Mouse (Mus musculus): ENCODE measurements around the gene 1700057G04Rik.
"Not testable (repeated sequence)": the region's sequence is repeated elsewhere in the genome, so short reads cannot be mapped to it uniquely, and the experiment has no call there.

1700057G04Rik gene

DNA sequence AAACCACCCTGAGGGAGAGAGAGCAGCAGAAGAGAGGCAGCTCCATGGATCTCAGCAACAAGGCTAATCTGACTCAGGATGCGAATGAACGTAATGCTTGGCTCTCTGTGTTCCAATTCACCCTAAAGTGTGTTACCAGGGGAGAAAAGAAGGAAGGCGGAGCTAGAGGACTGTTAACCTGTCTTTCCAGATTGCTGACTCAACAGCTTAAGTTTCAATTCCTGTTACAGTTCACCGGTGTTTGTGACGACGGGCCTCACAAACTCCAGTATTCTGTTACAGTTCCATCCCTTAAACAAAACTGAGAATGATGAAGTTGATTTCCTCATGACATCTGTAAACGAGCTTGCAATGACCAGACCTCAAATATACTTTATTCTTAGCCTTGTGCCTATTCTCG is 4.1 kb upstream of the 1700057G04Rik start:
- no peak for DNase-seq (ENCODE audit: low spot score)

DNA sequence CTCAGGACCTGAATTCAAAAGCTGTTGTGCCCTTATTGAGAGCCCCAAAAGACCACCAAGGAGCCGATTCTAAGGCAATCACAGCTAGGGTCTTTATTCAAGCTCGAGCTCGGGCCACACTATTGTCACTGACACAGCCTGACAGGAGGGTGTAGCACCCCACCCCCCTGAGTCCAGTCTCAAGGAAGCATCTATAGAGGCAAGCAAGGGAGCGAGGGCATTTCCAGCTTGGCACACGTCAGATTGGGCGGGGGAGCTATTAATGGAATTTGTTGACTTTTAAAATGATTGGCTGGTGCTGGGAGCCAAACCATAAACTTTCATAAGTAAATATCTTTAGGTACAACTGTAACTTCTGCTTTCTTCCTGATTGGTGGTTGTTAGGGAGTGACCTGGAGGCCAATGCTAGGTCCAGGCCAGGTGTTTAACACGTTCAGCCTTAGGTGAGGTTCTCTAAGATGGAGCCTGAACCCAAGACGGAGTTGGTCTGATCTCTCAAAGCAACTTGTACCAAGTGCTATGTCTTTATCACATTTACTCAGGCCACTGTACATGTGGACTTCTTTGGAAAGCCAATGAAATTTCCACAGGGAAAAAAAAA is 3.5 kb upstream of the 1700057G04Rik start:
- DNase-seq (ENCODE audit: low spot score), result no peak

DNA sequence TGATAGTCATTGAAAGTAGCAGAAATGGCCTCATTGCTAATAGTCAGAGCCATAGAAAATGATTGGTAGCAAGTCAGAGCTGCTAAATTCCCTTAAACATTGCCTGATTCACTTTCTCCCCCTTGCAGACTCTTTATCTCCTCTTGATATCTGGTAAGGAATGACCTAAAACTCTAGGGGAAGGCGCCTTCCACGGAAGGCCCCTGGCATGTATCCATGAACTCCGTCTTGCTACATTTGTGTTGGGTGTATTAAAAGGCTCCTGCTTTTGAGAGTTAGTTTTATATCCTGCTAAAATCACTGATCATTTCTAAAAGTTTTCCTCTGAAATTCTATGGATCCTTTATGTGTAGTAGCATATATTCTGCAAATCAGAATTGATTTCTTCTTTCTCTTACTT is 7.6 kb downstream of the 1700057G04Rik start:
- no peak for DNase-seq (ENCODE audit: low spot score)

- not testable (repeated sequence) for DNase-seq (ENCODE audit: low spot score)
These were observed 16.8 kb downstream of the 1700057G04Rik start for GRCm38 (mm10) chr9:92325936-92326335.

GRCm38 (mm10) chr9:92326813-92327212 is 17.6 kb downstream of the 1700057G04Rik start:
- no peak for DNase-seq (ENCODE audit: low spot score)

DNA sequence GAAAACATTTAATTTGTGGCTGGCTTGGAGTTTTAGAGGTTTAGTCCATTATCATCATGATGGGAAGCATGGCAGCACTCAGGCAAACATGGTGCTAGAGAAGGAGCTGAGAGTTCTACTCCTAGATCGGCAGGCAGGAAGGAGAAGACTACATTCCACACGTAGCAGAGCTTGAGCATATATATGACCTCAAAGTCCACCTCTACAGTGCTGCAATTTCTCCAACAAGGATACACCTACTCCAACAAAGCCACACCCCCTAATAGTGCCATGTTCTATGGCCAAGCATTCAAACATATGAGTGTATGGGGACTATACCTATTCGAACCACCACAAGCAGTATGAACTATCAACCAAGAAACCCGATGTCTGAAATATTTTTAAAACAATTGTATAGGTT is 22.2 kb downstream of the 1700057G04Rik start:
- no peak for DNase-seq (ENCODE audit: low spot score)

DNA sequence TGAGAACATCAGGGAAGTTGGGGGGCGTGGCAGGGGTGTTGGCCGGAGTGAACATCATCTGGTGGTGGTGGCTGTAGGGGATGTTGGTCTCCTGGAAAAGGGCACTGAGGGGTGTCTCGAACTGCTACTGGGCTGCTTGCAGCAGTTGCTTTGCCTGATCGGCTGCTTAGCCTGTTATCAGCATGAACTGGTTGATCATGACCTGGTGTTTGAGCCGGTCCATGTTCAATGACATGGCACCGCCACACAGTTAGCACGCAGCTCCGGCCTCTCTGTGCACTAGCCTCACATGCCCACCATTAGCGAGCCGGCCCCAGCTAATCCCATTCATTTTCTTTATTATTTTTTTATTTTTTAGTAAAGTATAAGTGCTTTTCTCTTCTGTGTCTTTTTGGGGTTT is 25.7 kb downstream of the 1700057G04Rik start:
- DNase-seq (ENCODE audit: low spot score), result no peak

DNA sequence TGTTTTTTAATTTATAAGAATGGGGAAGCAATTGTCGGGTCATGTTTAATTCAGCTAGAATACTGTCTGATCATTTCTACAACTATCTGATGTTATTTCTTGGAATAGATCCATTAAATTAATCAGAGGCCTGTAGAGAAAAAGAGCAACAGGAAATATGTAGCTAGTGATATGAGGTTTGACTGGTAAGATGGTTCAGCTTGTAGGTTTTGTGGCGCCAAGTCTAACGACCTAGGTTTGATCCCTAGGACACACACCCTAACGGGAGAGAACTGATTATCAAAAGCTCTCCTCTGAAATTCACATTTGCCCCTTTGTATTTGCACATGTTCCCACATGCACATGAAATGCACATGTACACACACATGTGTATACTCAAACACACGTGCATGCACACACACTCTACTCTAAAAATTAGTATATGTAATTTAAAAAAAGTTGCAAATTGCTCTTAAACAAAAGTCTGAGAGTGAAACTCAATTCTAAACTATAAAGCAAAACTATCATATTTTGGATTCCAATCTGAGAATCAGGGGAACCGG is 26.2 kb downstream of the 1700057G04Rik start:
- no peak for DNase-seq (ENCODE audit: low spot score)

DNA sequence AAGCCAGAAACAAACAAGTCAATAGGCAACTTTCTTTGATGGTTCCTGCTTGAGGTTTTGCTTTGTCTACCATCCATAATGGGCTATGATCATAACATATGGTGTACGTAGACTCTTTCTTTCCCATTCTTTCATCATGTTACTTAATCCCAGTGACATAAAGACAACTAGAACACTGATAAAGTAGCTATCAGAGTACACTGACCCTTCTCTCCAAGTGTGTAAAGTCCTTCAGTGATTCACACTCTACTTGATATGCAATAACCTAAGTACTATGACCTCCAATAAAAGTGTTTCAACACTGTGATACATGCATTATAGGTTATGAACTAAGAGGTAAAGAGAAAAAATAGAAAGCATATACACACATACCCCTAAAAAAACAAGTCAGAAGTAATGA is 27.9 kb downstream of the 1700057G04Rik start:
- DNase-seq (ENCODE audit: low spot score), result no peak

GRCm38 (mm10) chr9:92337661-92338060 is 28.5 kb downstream of the 1700057G04Rik start:
- no peak for DNase-seq (ENCODE audit: low spot score)

DNA sequence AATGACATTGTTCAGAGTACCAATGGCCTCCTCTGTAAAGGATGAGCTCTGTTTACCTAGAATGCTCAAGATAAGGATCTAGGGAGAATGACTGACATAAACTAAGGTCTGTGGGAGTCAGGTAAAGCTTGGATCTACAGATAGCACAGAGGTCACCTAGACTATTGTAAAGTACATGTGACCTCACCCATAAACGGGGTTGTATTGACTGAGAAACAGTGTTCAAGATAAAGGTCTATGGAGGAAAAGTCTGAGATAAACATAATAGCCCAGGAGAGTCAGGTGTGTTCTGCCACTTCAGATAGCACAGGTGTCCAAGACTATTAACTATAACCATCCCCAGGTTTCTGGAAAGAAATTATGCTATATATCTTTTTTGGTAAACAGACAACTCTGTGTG is 29.8 kb downstream of the 1700057G04Rik start:
- no peak for DNase-seq (ENCODE audit: low spot score)

DNA sequence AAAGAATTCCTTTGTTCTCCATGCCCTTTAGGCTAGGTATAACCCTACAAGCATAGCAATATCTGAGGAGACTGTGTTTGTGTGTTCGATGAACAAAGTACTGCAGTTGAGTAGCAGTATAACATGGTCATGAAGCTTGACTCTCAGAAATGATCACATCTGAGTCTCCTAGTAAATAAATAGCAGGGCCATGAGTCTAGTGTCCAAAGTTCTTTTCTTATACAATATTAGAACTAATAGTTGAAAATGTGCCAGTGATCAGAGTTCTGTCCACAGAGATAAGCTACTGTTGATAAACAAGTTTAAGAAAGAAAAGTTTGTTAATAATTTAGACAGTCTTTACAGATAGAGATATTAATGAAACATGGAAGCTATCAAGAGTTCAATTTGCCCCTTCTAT is 42.7 kb downstream of the 1700057G04Rik start:
- no peak for DNase-seq (ENCODE audit: low spot score)

DNA sequence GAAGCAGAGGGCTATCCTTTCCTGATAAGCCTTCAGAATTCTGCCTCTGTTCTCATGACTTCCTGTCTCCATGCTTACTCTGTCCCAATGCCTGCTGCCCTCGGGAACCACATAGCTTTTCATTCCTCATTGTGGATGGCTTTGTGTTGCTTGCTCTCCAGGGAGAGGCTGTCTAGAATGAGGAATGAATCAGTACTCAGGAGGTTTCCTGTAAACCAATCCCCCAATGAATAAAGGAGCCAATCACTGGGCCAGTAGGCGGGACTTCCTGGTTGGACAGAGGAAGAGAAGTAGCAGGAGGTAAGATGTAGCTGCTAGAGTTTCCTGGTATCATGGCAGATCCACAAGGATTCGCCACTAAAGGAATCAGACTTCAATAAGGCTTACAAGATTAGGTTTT is 44.1 kb downstream of the 1700057G04Rik start:
- DNase-seq (ENCODE audit: low spot score), result no peak

GRCm38 (mm10) chr9:92360691-92361310 is 51.6 kb downstream of the 1700057G04Rik start:
- DNase-seq (ENCODE audit: low spot score), result no peak

GRCm38 (mm10) chr9:92363478-92363877 is 54.3 kb downstream of the 1700057G04Rik start:
- DNase-seq (ENCODE audit: low spot score), result no peak

DNA sequence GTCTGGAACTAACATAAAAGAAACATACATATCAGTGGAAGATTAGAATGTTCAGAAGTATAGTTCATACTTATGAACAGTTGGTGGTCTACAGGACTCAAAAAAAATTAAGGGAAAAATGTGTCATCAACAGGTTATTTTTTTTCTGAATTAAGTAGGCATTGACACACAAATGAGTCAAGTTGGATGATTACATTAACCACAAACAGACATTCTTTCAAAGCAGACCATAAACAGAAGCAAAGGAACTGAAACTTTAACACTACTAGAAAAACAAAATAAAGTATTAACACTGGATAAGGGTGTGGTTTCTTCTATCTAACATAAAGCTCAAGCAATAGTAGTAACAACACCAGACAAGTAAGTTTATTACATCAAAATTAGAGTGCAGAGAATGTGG is 59.7 kb downstream of the 1700057G04Rik start:
- no peak for DNase-seq (ENCODE audit: low spot score)

DNA sequence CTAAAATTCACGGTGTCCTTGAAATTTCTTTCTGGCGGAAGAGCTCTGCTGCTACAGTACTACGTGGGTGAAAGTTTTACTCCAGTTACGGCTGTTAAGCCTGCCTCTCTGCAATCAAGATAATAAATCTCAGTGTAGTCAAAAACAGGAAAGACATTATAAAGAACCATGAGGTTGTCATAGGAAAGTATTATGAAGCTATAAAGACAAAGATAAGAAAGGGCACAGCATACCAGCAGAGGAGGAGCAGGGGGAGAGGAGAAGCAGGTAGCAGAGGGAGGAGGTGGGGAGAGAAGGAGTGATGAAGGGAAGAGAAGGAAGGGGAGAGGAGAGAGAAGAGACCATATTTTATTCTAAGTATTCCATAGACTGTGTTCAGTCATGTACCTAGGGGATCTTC is 64.7 kb downstream of the 1700057G04Rik start:
- DNase-seq (ENCODE audit: low spot score), result no peak

DNA sequence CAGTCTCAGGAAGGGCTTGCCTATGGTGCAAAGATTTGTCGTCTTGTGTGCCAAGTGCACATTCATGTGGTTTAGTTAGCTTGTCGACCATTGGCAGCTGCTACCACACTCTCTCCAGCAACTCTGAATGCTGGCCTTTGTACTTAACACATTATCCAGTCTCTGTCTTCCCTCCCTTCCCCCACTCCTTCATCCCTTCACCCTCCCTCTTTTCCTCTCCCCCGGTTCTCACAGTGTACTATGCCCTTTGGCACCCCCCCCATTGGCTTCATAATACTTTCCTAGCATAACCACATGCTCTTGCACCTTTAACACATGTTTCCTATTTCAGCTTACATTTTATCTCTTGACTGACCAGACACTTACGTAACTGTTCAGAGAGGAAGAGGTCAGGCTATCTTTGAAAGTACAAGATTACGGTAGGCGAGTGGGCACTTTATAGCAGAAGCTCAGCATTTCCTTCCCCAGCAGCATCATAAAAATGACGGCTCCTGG is 65.6 kb downstream of the 1700057G04Rik start:
- no peak for DNase-seq (ENCODE audit: low spot score)

GRCm38 (mm10) chr9:92375378-92375777 is 66.2 kb downstream of the 1700057G04Rik start:
- DNase-seq (ENCODE audit: low spot score), result no peak

- DNase-seq (ENCODE audit: low spot score), result no peak
These were observed 68.8 kb downstream of the 1700057G04Rik start for GRCm38 (mm10) chr9:92377967-92378366.

DNA sequence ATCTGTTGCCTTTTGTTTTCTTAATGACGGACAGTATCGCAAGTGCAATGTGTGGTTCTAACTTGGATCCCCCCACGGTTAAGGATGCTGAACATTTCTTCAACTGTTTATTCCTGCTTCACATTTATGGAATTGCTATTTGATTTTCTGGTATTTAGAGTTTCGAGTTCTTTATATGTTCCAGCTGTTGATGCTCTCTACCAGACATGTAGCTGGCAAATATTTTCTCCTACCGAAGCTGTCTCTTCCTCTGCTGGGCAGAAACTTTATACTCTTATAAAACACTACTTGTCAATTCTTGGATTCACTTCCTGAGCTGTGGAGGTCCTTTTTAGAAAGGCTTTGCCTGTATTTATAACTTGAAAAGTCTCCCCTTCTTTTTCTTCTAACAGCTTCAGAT is 70.1 kb downstream of the 1700057G04Rik start:
- DNase-seq (ENCODE audit: low spot score), result no peak

- no peak for DNase-seq (ENCODE audit: low spot score)
These were observed 74.2 kb downstream of the 1700057G04Rik start for GRCm38 (mm10) chr9:92383415-92383814.

GRCm38 (mm10) chr9:92384401-92384800 is 75.2 kb downstream of the 1700057G04Rik start:
- DNase-seq (ENCODE audit: low spot score), result no peak

DNA sequence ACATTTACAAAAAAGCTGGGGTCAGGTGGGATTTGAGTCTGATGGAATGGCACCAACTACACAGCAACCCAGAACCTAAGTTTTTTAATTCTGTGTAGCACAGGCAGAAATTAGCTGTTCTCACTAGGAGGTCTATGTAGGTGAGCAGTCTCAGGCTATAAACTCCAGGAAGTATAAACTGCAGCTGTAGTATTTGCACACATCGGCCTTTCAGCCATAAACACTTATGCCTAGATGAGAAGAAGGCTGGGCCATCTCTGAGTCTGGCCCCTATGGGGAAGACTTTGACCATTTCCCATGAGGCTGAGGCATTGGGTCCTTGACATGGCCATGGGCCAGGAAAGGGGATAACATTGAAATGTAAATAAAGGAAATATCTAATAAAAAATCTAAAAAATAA is 76.7 kb downstream of the 1700057G04Rik start:
- DNase-seq (ENCODE audit: low spot score), result no peak

Measured in testis, postnatal 10 days (tissue).